Mouse (Mus musculus): Measurements from ENCODE around the gene Slc25a41.

- no peak for TF ChIP-seq POLR2A (IDR thresholded peaks at IDR 0.05; ENCODE audit: borderline replicate concordance, insufficient read depth, low read length)
- no peak for TF ChIP-seq CTCF (IDR thresholded peaks at IDR 0.05; ENCODE audit: borderline replicate concordance, insufficient read depth, low read depth, low read length)
Measured at GRCm38 (mm10) chr17:57003994-57004393, 37.5 kb downstream of the Slc25a41 start.

Data from cerebellum, adult 2 months (tissue).